Mouse (Mus musculus): ENCODE measurements around the gene Gm34302.

Gene Gm34302

GRCm38 (mm10) chr3:63493563-63493962 is 9.9 kb upstream of the Gm34302 start:
- no peak overlapping the region for H3K4me3 ChIP-seq (replicated peaks; ENCODE audit: low read length)
- no peaks in the 10 kb centered on the region for H3K36me3 ChIP-seq (ENCODE audit: insufficient read depth, low read length)
- H3K9me3 ChIP-seq (ENCODE audit: low read length): peaks cover 3% of the 10 kb centered on the region; the same call in 1 of the 2 replicates
- H3K27me3 ChIP-seq (ENCODE audit: insufficient read depth, low read length): no peaks in the 10 kb centered on the region
- H3K4me1 ChIP-seq (replicated peaks; ENCODE audit: low read depth, low read length): no peaks in the 10 kb centered on the region
- TF ChIP-seq NANOG (IDR thresholded peaks at IDR 0.05; ENCODE audit: borderline replicate concordance, low read length) (no peak), POU5F1 (IDR thresholded peaks at IDR 0.05; ENCODE audit: borderline replicate concordance, low read length) (no peak), CTCF (conservative IDR thresholded peaks at IDR 0.05; ENCODE audit: low read length) (no peak)

GRCm38 (mm10) chr3:63440426-63441125 is 43.1 kb downstream of the Gm34302 start:
- Histone ChIP-seq H3K4me3 (replicated peaks; ENCODE audit: low read length) (no peak overlapping the region), H3K9me3 (ENCODE audit: low read length) (no peaks in the 10 kb centered on the region), H3K36me3 (ENCODE audit: insufficient read depth, low read length) (no peaks in the 10 kb centered on the region), H3K27me3 (ENCODE audit: insufficient read depth, low read length) (no peaks in the 10 kb centered on the region), H3K4me1 (replicated peaks; ENCODE audit: low read depth, low read length) (no peaks in the 10 kb centered on the region)
- TF ChIP-seq CTCF (conservative IDR thresholded peaks at IDR 0.05; ENCODE audit: low read length) (no peak), NANOG (IDR thresholded peaks at IDR 0.05; ENCODE audit: borderline replicate concordance, low read length) (no peak), POU5F1 (IDR thresholded peaks at IDR 0.05; ENCODE audit: borderline replicate concordance, low read length) (no peak)

- Histone ChIP-seq H3K36me3 (ENCODE audit: insufficient read depth, low read length) (no peaks in the 10 kb centered on the region), H3K9me3 (ENCODE audit: low read length) (no peaks in the 10 kb centered on the region), H3K4me1 (replicated peaks; ENCODE audit: low read depth, low read length) (no peaks in the 10 kb centered on the region), H3K27me3 (ENCODE audit: insufficient read depth, low read length) (no peaks in the 10 kb centered on the region), H3K4me3 (replicated peaks; ENCODE audit: low read length) (no peak overlapping the region)
- TF ChIP-seq NANOG (IDR thresholded peaks at IDR 0.05; ENCODE audit: borderline replicate concordance, low read length) (no peak), CTCF (conservative IDR thresholded peaks at IDR 0.05; ENCODE audit: low read length) (no peak), POU5F1 (IDR thresholded peaks at IDR 0.05; ENCODE audit: borderline replicate concordance, low read length) (no peak)
These were observed 43.9 kb downstream of the Gm34302 start for GRCm38 (mm10) chr3:63439738-63440137.

GRCm38 (mm10) chr3:63438898-63439297 is 44.8 kb downstream of the Gm34302 start:
- H3K36me3 ChIP-seq (ENCODE audit: insufficient read depth, low read length): no peaks in the 10 kb centered on the region
- no peaks in the 10 kb centered on the region for H3K4me1 ChIP-seq (replicated peaks; ENCODE audit: low read depth, low read length)
- no peaks in the 10 kb centered on the region for H3K9me3 ChIP-seq (ENCODE audit: low read length)
- H3K4me3 ChIP-seq (replicated peaks; ENCODE audit: low read length): no peak overlapping the region
- no peak for TF ChIP-seq NANOG (IDR thresholded peaks at IDR 0.05; ENCODE audit: borderline replicate concordance, low read length)
- no peak for TF ChIP-seq CTCF (conservative IDR thresholded peaks at IDR 0.05; ENCODE audit: low read length)
- no peak for TF ChIP-seq POU5F1 (IDR thresholded peaks at IDR 0.05; ENCODE audit: borderline replicate concordance, low read length)
- no peaks in the 10 kb centered on the region for H3K27me3 ChIP-seq (ENCODE audit: insufficient read depth, low read length)
